Mouse (Mus musculus): ENCODE measurements at regions not wholly inside any gene's neighbourhood (a gene's known extent, or its start where the extent isn't known, plus 50 kb on each side); places are given as distances from the start of the nearest gene placed in this dataset.

DNA sequence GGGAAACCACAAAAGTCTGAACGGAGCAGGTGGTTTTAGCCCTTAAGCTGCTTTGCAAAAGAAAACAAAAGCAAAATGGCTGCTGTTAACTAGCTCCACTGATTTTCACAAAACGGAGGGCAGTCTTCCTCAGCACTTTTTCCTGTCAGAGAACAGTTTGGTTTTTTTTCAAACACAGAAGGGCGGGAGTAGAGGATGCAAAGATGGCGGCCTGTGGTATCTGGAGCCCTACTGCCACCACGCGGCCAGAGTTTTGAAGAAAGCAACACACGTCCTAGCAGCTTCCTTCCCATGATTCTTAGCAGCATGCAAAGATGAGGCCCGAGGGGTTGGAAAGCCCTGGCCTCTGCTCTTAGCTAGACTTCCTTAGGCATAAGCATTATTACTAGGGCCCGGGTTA is 191.6 kb upstream of the Olfr1324 start:
- no peak for TF ChIP-seq CTCF (IDR thresholded peaks at IDR 0.05; ENCODE audit: extremely low read depth, insufficient read depth, low read length)
- no peak for TF ChIP-seq POLR2A (IDR thresholded peaks at IDR 0.05; ENCODE audit: extremely low read depth, insufficient read depth, low read length)
